Mouse (Mus musculus): Measurements from ENCODE around the gene Gnao1. TPM values are rescaled to one million over a fixed set of nuclear protein-coding genes. Genes with fewer than 3 reads are reported as not detected.
A peak's percentile ranks its signal among the peaks of the same experiment; 100 is the strongest.

The Gnao1 gene
- total RNA-seq, 4 experiments from 2014 or later: 634 to 668 (median 642) TPM

GRCm38 (mm10) chr8:93940542-93941423 lies 131.0 kb downstream of the Gnao1 start:
- no peak for DNase-seq (ENCODE audit: low spot score in 2 of 2)

- DNase-seq (ENCODE audit: low spot score in 2 of 2): peak in 1 of 2 experiments; percentile 55
Measured at GRCm38 (mm10) chr8:93941636-93942054, 131.9 kb downstream of the Gnao1 start.

DNA sequence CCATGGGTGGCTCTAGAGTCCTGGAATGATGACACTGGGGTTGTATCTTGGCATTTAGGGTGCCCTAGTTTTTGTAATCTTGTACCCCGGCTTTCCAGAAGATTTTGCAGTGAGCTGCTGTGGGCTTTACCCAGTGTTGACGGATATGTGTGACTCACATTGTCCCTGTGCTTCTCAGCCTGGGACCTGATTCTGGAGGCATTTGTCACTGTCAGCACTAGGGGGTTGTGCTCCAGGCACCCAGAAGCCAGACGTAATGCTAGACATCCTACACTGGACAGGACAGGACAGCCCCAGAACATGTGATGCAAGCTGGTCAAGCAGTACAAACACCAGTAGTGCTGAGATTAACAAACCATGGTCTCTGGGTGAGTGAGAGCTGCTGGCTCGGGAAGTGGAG lies 136.0 kb downstream of the Gnao1 start:
- no peak for DNase-seq (ENCODE audit: low spot score in 2 of 2)

DNA sequence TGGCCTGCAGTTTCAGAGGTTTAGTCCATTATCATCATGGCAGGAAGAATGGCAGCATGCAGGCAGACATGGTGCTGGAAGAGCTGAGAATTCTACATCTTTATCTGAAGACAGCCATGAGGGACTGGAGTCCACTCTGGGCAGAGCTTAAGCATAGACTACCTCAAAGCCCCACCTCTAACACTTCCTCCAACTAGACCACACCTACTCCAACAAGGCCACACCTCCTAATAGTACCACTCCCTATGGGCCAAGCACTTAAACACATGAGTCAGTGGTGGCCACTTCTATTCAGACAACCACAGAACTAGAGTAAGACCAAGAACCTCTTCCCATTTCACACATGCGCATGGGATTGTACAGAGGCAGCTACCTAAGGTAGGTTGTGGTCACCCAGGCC lies 136.6 kb downstream of the Gnao1 start:
- no peak for DNase-seq (ENCODE audit: low spot score in 2 of 2)

GRCm38 (mm10) chr8:93950133-93950532 lies 140.4 kb downstream of the Gnao1 start:
- no peak for DNase-seq (ENCODE audit: low spot score in 2 of 2)

DNA sequence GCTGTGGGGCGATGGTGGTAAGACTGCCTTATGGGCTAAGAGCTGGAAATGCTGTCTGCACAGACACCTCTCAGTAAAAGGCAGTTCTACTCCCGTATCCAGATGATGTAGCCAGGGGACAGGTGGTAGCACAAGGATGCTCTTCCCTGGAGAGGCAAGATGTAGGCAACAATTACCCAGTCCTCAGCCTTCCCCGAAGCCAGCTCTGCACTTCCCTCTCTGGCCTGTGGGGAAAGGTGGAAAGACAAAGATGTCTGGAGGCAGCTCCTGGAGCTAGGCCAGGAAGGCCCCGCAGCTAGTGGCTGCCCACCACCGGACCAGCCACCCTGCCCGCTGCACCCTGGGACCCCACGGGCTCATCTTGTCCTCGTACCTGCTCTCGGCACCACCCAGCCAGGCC lies 142.7 kb downstream of the Gnao1 start:
- DNase-seq (ENCODE audit: low spot score in 2 of 2): no peak

DNA sequence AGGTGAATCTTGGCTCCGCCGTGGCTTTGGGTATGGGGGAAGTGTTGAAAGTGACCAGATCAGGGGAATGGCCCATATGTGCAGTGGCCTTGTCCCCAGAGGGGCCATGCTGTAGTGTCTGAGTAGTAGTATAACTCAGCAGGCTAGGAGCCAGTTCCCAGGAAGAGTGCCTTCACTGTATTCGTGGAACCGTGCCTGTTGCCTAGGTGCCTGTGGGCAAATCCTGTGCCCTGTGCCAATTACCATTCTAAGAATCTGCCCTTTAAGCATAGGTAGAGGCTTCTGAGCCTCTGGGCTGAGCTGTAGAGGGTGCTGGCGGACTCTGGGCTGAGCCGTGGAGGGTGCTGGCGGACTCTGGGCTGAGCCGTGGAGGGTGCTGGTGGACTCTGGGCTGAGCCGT lies 148.6 kb downstream of the Gnao1 start:
- no peak for DNase-seq (ENCODE audit: low spot score in 2 of 2)

GRCm38 (mm10) chr8:93960909-93961308 lies 151.1 kb downstream of the Gnao1 start:
- no peak for DNase-seq (ENCODE audit: low spot score in 2 of 2)

DNA sequence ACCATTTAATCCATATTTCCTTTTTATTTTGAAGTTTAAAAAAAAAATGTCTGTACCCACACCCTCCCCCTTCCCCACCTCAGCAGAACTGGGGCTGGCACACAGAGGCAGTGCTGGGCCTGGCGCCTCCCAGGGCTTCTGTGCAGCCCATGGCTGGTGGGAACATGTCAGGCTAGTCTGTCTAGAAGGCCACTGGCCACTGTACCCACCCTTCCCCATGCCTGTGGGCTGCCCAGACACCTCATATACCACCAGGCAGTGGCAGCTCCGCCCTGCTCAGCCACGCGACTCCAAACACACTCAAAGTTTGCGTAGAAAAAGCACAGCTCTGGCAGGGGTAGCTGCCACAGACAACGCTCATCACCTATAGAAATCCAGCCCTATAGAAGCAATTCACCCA lies 158.5 kb downstream of the Gnao1 start:
- no peak for DNase-seq (ENCODE audit: low spot score in 2 of 2)

- DNase-seq (ENCODE audit: low spot score in 2 of 2): no peak
Measured at GRCm38 (mm10) chr8:93969626-93970340, 160.0 kb downstream of the Gnao1 start.

GRCm38 (mm10) chr8:93971451-93971850 lies 161.7 kb downstream of the Gnao1 start:
- no peak for DNase-seq (ENCODE audit: low spot score in 2 of 2)

GRCm38 (mm10) chr8:93972211-93972610 lies 162.4 kb downstream of the Gnao1 start:
- no peak for DNase-seq (ENCODE audit: low spot score in 2 of 2)

GRCm38 (mm10) chr8:93972971-93973734 lies 163.4 kb downstream of the Gnao1 start:
- DNase-seq (ENCODE audit: low spot score in 2 of 2): no peak

- DNase-seq (ENCODE audit: low spot score in 2 of 2): no peak
Measured at GRCm38 (mm10) chr8:93973831-93974375, 164.1 kb downstream of the Gnao1 start.

GRCm38 (mm10) chr8:93974602-93975186 lies 164.9 kb downstream of the Gnao1 start:
- DNase-seq (ENCODE audit: low spot score in 2 of 2): no peak

GRCm38 (mm10) chr8:93975358-93975757 lies 165.6 kb downstream of the Gnao1 start:
- DNase-seq (ENCODE audit: low spot score in 2 of 2): no peak

- DNase-seq (ENCODE audit: low spot score in 2 of 2): no peak
Measured at GRCm38 (mm10) chr8:93976446-93977211, 166.9 kb downstream of the Gnao1 start.

DNA sequence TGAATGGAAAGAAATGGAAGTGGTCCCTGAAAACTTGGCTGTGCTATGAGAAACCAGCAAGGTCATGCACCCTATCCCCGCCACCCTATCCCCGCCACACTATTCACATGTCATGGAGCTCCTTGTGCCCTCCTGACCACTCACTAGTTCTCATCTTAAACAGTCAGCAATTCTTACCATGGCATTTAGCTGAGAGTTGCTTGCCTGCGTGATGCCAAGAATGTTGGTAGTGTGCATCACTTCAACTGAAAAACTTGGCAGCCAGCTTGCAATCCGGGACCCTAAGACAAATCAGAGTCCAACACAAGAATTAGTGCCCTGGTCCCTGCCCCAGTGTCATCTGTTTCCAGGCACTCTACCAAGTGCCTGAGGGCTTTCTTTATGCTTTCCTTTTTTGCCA lies 170.4 kb downstream of the Gnao1 start:
- DNase-seq (ENCODE audit: low spot score in 2 of 2): no peak

GRCm38 (mm10) chr8:93981679-93982215 lies 172.0 kb downstream of the Gnao1 start:
- no peak for DNase-seq (ENCODE audit: low spot score in 2 of 2)

DNA sequence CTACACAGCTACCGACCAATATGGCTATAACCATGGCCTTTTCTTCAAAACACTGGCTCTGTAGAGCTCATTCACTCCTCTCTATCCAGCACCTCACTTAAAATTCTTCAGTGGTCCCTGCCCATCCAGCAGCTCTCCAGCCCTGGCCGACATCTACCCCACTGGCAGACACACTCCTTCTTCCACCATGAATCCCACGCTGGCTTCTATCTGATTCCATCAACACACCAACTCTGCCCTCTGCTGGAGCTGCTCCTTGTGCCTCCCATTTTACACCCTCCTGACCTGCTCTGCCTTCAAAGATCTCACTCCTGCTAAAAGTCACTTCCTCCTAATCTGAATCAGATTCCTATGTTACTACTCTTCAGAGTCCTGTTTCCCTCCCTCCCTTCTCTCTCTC lies 174.1 kb downstream of the Gnao1 start:
- DNase-seq (ENCODE audit: low spot score in 2 of 2): no peak
